Mouse (Mus musculus) embryonic fibroblast, embryonic 13.5 days (primary cell): ENCODE data around the gene Tapbpl. TPM values are rescaled to one million over a fixed set of nuclear protein-coding genes. Genes with fewer than 3 reads are reported as not detected.
"Not testable (repeated sequence)": the region's sequence is repeated elsewhere in the genome, so short reads cannot be mapped to it uniquely, and the experiment has no call there.

ENCODE experiments used
- H3K27ac ChIP-seq: 2 replicates; pipeline ENCODE4 v1.5.1; 2012; ENCODE audit warnings: low read length, control low read depth, inconsistent platforms; ENCODE audit not compliant: insufficient read depth
- H3K4me1 ChIP-seq: 2 replicates; pipeline ENCODE4 v1.6.1; 2011; ENCODE audit warnings: low read length; ENCODE audit not compliant: control insufficient read depth, insufficient read depth
- H3K4me3 ChIP-seq: 2 replicates; pipeline ENCODE4 v1.5.1; 2011; ENCODE audit warnings: mild to moderate bottlenecking, control low read depth, low read length; ENCODE audit not compliant: insufficient read depth
- CTCF ChIP-seq: IDR thresholded peaks from 2 replicates; pipeline ENCODE4 v1.5.1; 2011; ENCODE audit warnings: mild to moderate bottlenecking, control low read depth, low read length, moderate library complexity, borderline replicate concordance; ENCODE audit not compliant: insufficient read depth
- POLR2A ChIP-seq: IDR thresholded peaks from 2 replicates; pipeline ENCODE4 v1.6.1; 2011; ENCODE audit warnings: low read depth, mild to moderate bottlenecking, control low read depth, low read length, moderate library complexity
- polyA plus RNA-seq: library from polyadenylated mRNA; stranded (reverse); fragments of >200 nt; gene quantifications from 2 replicates; pipeline ENCODE4 v1.2.4, GENCODE M21; 2011; ENCODE audit warnings: low read depth; ENCODE audit not compliant: missing spikeins, insufficient read length

Gene Tapbpl
- polyA plus RNA-seq = 5.7 and 6.3 TPM in 2 replicates

- Histone ChIP-seq H3K4me1 (no peaks in the 10 kb centered on the region), H3K4me3 (peak within 1 kb of the TSS; percentile 57), H3K27ac (0 out of 2 replicates have a peak within 1 kb of the TSS, but pooled peaks have one; percentile 18)
- TF ChIP-seq POLR2A (peak; percentile 76), CTCF (no peak)
Measured at GRCm38 (mm10) chr6:125231117-125232044, at the start of gene Tapbpl. TSS of gene Tapbpl (minus strand) at chr6:125231860.

GRCm38 (mm10) chr6:125279729-125280128 lies 48.1 kb upstream of the Tapbpl start:
- H3K4me1 ChIP-seq = no peaks in the 10 kb centered on the region
- no peak overlapping the region for H3K4me3 ChIP-seq
- no peak for TF ChIP-seq CTCF
- TF ChIP-seq POLR2A = no peak
- H3K27ac ChIP-seq = no peak overlapping the region

- Histone ChIP-seq H3K27ac (no peak overlapping the region), H3K4me3 (no peak overlapping the region), H3K4me1 (no peaks in the 10 kb centered on the region)
- TF ChIP-seq CTCF (peak; percentile 36; the same call in 1 of the 2 replicates), POLR2A (no peak)
Measured at GRCm38 (mm10) chr6:125274841-125275563, 43.3 kb upstream of the Tapbpl start.

- TF ChIP-seq POLR2A (no peak), CTCF (no peak)
- H3K4me1 ChIP-seq = no peaks in the 10 kb centered on the region
- H3K4me3 ChIP-seq = no peak overlapping the region
- no peak overlapping the region for H3K27ac ChIP-seq
Measured at GRCm38 (mm10) chr6:125272228-125272785, 40.6 kb upstream of the Tapbpl start.

- TF ChIP-seq POLR2A (no peak), CTCF (peak; percentile 83; the same call in 1 of the 2 replicates)
- Histone ChIP-seq H3K27ac (no peak overlapping the region), H3K4me1 (no peaks in the 10 kb centered on the region), H3K4me3 (no peak overlapping the region)
Measured at GRCm38 (mm10) chr6:125271455-125272227, 40.0 kb upstream of the Tapbpl start.

- Histone ChIP-seq H3K4me3 (no peak overlapping the region), H3K27ac (no peak overlapping the region), H3K4me1 (no peaks in the 10 kb centered on the region)
- TF ChIP-seq POLR2A (no peak), CTCF (no peak)
Measured at GRCm38 (mm10) chr6:125268799-125269198, 37.1 kb upstream of the Tapbpl start.

- H3K27ac ChIP-seq = no peak overlapping the region
- TF ChIP-seq CTCF (no peak), POLR2A (no peak)
- H3K4me3 ChIP-seq = no peak overlapping the region
- H3K4me1 ChIP-seq = no peaks in the 10 kb centered on the region
Measured at GRCm38 (mm10) chr6:125267469-125267868, 35.8 kb upstream of the Tapbpl start.

GRCm38 (mm10) chr6:125266600-125266999 lies 34.9 kb upstream of the Tapbpl start:
- not testable (repeated sequence) for H3K4me3 ChIP-seq, H3K4me1 ChIP-seq, H3K27ac ChIP-seq

- Histone ChIP-seq H3K4me3 (no peak overlapping the region), H3K27ac (no peak overlapping the region), H3K4me1 (no peaks in the 10 kb centered on the region)
- TF ChIP-seq CTCF (no peak), POLR2A (no peak)
Measured at GRCm38 (mm10) chr6:125266091-125266490, 34.4 kb upstream of the Tapbpl start.

- Histone ChIP-seq H3K4me1 (no peaks in the 10 kb centered on the region), H3K4me3 (no peak overlapping the region), H3K27ac (no peak overlapping the region)
- no peak for TF ChIP-seq POLR2A
- no peak for TF ChIP-seq CTCF
Measured at GRCm38 (mm10) chr6:125265239-125265638, 33.6 kb upstream of the Tapbpl start.
